Mouse (Mus musculus): ENCODE data around the gene Kifap3. TPM values are rescaled to one million over a fixed set of nuclear protein-coding genes. Genes with fewer than 3 reads are reported as not detected.

The Kifap3 gene
- total RNA-seq, 2 experiments from 2014 or later = 21.1 to 21.8 TPM

DNA sequence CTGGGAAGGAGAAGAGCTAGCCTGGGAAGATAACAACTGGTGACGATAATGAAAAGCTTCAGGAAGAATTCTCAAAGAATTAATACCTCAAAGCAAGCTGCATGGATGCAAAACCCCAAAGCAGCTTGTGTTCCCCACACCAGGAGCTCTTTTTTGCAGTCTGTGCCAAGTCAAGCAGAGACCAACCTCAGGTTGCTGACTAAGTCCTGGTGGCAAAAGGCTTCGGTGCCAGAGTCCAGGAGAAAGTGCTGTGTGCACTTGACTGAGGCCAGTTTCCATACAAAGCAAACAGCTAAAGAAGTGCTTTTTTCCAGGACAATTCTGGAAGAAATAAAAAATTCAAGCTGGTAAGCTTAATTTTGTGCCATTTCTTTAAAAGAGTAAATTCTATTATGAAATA, 174.0 kb downstream of the Kifap3 start:
- no peak for DNase-seq
- intact Hi-C loops (cut with DNase I) = no loop called here

DNA sequence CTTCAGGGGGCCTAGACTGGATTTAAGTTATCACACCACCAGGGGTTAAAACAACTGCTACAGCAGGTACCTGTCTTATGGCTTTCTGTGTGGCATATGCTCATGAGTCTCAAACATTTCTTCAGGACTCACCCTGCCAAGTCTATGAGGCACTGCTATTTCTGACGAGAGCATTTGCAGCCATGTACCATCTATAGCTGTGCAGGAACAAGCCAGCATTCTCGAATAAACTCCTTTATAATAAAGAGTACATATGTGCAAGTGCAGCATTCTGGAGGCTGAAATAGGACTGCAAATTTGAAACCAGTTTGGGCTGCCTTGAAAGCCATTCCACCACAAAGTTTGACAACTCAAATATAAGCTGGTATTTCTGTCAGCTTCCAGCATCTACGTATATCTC, 178.7 kb downstream of the Kifap3 start:
- intact Hi-C loops (cut with DNase I) = no loop called here
- DNase-seq = no peak

GRCm38 (mm10) chr1:163964008-163964689, 184.8 kb downstream of the Kifap3 start:
- intact Hi-C loops (cut with DNase I) = no loop called here
- no peak for DNase-seq

Other genes with a start within 250 kb of the Kifap3 start
- gene Mettl11b, start 54.4 kb upstream of the Kifap3 start, total RNA-seq (2021) = under 1 TPM; 0.19 to 0.76 TPM
- 1 to 10 TPM; 6.8 to 9.2 TPM for gene Scyl3, start 149.5 kb downstream of the Kifap3 start, total RNA-seq (2021)
- 1 to 10 TPM; 1.1 to 2.7 TPM for gene BC055324, start 215.2 kb downstream of the Kifap3 start, total RNA-seq (2021)
- gene Mettl18, start 215.3 kb downstream of the Kifap3 start, total RNA-seq (2021) = 1 to 10 TPM; 2.9 to 3.5 TPM

All from heart, postnatal 14 days (tissue).